Mouse (Mus musculus) retina, postnatal 7 days (tissue): Measurements from ENCODE around the gene Dbndd2.

Source experiments
- DNase-seq: peaks from one replicate; pipeline ENCODE4 v3.0.0-alpha.2; 2012; ENCODE audit warnings: low read depth, low spot score

The Dbndd2 gene

GRCm38 (mm10) chr2:164500511-164500910 lies 14.6 kb downstream of the Dbndd2 start:
- DNase-seq = no peak

GRCm38 (mm10) chr2:164504919-164505318 lies 19.0 kb downstream of the Dbndd2 start:
- no peak for DNase-seq

GRCm38 (mm10) chr2:164505619-164506347 lies 19.9 kb downstream of the Dbndd2 start:
- DNase-seq = no peak

- no peak for DNase-seq
These were observed 21.9 kb downstream of the Dbndd2 start for GRCm38 (mm10) chr2:164507811-164508210.

GRCm38 (mm10) chr2:164510621-164511190 lies 24.8 kb downstream of the Dbndd2 start:
- DNase-seq = no peak

- peak; percentile 78 for DNase-seq
These were observed 26.4 kb downstream of the Dbndd2 start for GRCm38 (mm10) chr2:164512121-164512909.

- no peak for DNase-seq
These were observed 27.5 kb downstream of the Dbndd2 start for GRCm38 (mm10) chr2:164513389-164513788.

- DNase-seq = no peak
These were observed 29.0 kb downstream of the Dbndd2 start for GRCm38 (mm10) chr2:164514916-164515315.

- DNase-seq = no peak
These were observed 30.0 kb downstream of the Dbndd2 start for GRCm38 (mm10) chr2:164515897-164516296.

- no peak for DNase-seq
These were observed 30.7 kb downstream of the Dbndd2 start for GRCm38 (mm10) chr2:164516592-164516991.

- DNase-seq = peak; percentile 46
These were observed 31.7 kb downstream of the Dbndd2 start for GRCm38 (mm10) chr2:164517485-164518221.

GRCm38 (mm10) chr2:164518266-164519170 lies 32.6 kb downstream of the Dbndd2 start:
- no peak for DNase-seq

- DNase-seq = no peak
These were observed 33.2 kb downstream of the Dbndd2 start for GRCm38 (mm10) chr2:164519171-164519526.

GRCm38 (mm10) chr2:164520782-164521181 lies 34.9 kb downstream of the Dbndd2 start:
- DNase-seq = peak; percentile 49

GRCm38 (mm10) chr2:164521841-164522240 lies 35.9 kb downstream of the Dbndd2 start:
- no peak for DNase-seq

- DNase-seq = no peak
These were observed 36.4 kb downstream of the Dbndd2 start for GRCm38 (mm10) chr2:164522280-164522679.

- no peak for DNase-seq
These were observed 37.4 kb downstream of the Dbndd2 start for GRCm38 (mm10) chr2:164523301-164523773.

GRCm38 (mm10) chr2:164528557-164528956 lies 42.7 kb downstream of the Dbndd2 start:
- no peak for DNase-seq

- DNase-seq = peak; percentile 55
These were observed 45.3 kb downstream of the Dbndd2 start for GRCm38 (mm10) chr2:164531169-164531568.

GRCm38 (mm10) chr2:164534315-164534714 lies 48.4 kb downstream of the Dbndd2 start:
- no peak for DNase-seq

- no peak for DNase-seq
These were observed 51.1 kb downstream of the Dbndd2 start for GRCm38 (mm10) chr2:164537003-164537402.
